Mouse (Mus musculus): ENCODE measurements around the gene Kdm2b. TPM values are rescaled to one million over a fixed set of nuclear protein-coding genes. Genes with fewer than 3 reads are reported as not detected.
A peak's percentile ranks its signal among the peaks of the same experiment; 100 is the strongest.

The Kdm2b gene
- total RNA-seq, 2 experiments from 2014 or later, result 32.9 to 33.7 TPM

GRCm38 (mm10) chr5:122898963-122899776 lies 90.5 kb downstream of the Kdm2b start:
- no peak for DNase-seq (ENCODE audit: low spot score in 2 of 2)

GRCm38 (mm10) chr5:122898153-122898552 lies 91.5 kb downstream of the Kdm2b start:
- no peak for DNase-seq (ENCODE audit: low spot score in 2 of 2)

- no peak for DNase-seq (ENCODE audit: low spot score in 2 of 2)
These were observed 94.8 kb downstream of the Kdm2b start for GRCm38 (mm10) chr5:122894821-122895220.

- no peak for DNase-seq (ENCODE audit: low spot score in 2 of 2)
These were observed 95.5 kb downstream of the Kdm2b start for GRCm38 (mm10) chr5:122894007-122894637.

GRCm38 (mm10) chr5:122893270-122893669 lies 96.4 kb downstream of the Kdm2b start:
- DNase-seq (ENCODE audit: low spot score in 2 of 2), result no peak

- DNase-seq (ENCODE audit: low spot score in 2 of 2), result no peak
These were observed 99.2 kb downstream of the Kdm2b start for GRCm38 (mm10) chr5:122890396-122890795.

DNA sequence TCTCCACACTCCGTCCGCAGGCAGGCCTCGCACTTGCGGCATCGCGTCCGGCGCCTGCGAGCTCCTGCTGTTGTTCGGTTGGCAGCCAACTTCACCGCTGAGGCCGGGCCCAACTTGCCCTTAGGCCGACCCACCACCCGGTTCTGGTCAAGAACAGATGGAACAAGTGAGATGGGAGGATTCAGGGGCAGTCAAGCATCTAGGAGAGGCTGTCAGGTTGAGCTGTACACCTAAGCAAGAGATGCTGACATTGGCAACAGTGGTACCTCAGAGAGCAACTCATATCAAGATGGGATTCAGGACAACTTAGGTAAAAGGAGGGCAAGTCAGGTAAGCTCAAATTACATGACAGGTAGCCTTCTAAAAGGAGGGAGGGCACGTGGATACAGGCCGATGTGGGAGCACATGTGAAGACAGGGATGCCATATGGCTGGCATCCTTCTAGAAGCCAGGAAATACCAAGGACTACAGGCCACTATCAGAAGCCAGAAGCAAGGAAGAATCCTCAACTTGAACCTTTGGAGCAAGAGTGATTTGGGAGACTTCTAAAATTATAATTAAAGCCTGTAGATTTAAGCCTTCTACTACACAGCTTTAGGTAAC lies 100.9 kb downstream of the Kdm2b start:
- DNase-seq (ENCODE audit: low spot score in 2 of 2), result no peak

- DNase-seq (ENCODE audit: low spot score in 2 of 2), result no peak
These were observed 101.6 kb downstream of the Kdm2b start for GRCm38 (mm10) chr5:122887926-122888611.

GRCm38 (mm10) chr5:122887033-122887432 lies 102.6 kb downstream of the Kdm2b start:
- DNase-seq (ENCODE audit: low spot score in 2 of 2), result no peak

DNA sequence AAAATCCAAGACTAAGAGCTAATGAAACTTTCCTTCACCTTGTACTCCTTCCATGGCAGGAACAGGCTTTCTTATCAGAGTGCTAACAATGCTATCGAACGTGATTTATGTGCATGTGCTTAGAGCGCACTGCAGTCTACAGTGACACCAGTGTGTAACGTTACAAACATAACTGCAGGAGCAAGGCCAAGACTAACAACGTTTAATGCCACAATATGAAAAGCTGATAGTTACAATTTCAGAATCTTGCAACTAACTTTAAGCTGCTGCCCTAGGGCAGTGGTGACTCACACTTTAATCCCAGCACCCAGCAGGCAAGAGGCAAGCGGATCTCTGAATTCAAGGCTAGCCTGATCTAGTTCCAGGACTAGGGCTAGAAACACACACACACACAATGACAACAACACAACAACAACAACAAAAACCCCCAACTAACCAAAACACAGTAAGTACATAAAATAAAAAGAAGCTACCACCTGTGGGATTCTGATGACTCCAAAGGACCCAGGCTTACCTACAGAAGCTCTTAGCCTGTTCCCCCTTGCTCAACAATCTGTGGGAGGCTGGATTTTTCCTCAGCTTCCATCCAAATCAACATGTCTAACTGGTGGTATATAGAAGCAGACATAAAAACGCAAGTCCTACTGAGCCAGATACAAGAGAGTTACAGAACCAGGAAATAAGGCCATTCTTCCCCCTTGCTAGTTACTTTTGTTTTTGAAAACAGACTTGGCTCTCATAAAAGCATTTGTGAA lies 104.9 kb downstream of the Kdm2b start:
- no peak for DNase-seq (ENCODE audit: low spot score in 2 of 2)

DNA sequence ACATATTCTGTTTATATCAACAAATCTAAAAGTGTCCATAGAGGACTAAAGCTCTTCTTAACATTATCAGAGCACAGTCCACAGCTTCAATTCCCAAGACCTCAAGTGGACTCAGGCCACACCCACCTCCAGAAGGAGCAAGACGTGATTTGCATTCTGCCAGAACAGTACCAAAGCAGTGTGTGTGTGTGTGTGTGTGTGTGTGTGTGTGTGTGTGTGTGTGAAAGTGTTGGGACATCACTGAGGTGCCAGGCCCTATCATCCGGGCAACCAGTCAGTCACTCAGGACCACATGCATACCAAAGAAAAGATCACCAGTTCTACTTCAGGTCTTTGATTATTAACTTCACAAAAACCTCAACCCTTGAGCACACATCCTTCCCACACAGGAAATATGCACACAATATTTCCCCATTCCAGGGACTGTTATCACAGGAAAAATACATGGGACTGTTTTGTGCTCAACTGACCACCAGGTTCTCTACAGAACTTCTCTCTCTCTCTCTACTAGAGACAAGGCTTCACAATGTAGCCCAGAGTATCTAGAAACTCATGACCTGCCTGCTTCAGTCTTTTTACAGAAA lies 105.9 kb downstream of the Kdm2b start:
- no peak for DNase-seq (ENCODE audit: low spot score in 2 of 2)

DNA sequence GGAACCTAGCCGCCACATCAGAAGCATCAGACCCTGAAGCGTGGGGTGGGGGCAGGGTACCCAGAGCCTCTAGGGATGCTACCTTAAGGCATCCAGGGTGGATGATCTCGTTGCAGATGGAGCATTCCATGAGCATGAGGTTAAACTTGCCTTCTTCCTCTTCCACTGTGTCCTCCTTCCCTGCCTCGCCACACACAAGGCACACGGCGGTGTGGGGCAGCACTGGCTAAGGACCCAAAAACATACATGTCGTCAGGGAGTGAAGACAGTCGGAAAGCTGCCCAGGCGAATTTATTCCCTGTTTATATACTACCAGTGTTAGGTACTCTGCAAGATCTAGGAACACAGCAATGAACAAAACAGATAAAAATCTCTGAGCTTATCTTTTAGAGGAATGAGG lies 106.4 kb downstream of the Kdm2b start:
- DNase-seq (ENCODE audit: low spot score in 2 of 2), result no peak

GRCm38 (mm10) chr5:122882256-122883050 lies 107.2 kb downstream of the Kdm2b start:
- no peak for DNase-seq (ENCODE audit: low spot score in 2 of 2)

- DNase-seq (ENCODE audit: low spot score in 2 of 2), result peak; percentile 21 to 51
These were observed 108.3 kb downstream of the Kdm2b start for GRCm38 (mm10) chr5:122881313-122881712.

GRCm38 (mm10) chr5:122880241-122880980 lies 109.2 kb downstream of the Kdm2b start:
- DNase-seq (ENCODE audit: low spot score in 2 of 2), result no peak

DNA sequence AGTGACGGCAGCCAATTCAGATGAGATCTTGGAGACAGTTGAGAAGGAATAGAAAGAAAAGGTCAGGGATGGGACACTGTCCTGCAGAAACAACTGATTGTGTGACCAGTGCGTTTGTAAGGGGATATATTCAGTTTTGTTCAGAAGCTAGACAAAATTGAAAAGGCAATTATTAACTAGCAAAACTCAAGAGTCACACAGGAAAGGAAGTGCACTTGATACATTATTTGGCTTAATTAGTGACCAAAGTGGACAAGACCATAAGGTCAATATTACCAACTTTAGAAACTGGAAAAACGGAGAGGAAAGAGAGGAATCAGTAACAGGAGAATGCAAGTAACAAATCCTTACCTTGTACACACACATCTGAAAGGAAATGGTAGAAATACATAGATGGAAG lies 113.0 kb downstream of the Kdm2b start:
- DNase-seq (ENCODE audit: low spot score in 2 of 2), result no peak

GRCm38 (mm10) chr5:122874359-122874758 lies 115.3 kb downstream of the Kdm2b start:
- DNase-seq (ENCODE audit: low spot score in 2 of 2), result no peak

- no peak for DNase-seq (ENCODE audit: low spot score in 2 of 2)
These were observed 116.0 kb downstream of the Kdm2b start for GRCm38 (mm10) chr5:122873573-122873972.

GRCm38 (mm10) chr5:122872626-122873025 lies 117.0 kb downstream of the Kdm2b start:
- no peak for DNase-seq (ENCODE audit: low spot score in 2 of 2)

Measured in adrenal gland, postnatal 4 days (tissue).